Mouse (Mus musculus): Measurements from ENCODE around the gene Ppt1. TPM values are rescaled to one million over a fixed set of nuclear protein-coding genes. Genes with fewer than 3 reads are reported as not detected.

The Ppt1 gene
- polyA plus RNA-seq, 1 experiment from 2014 or later: 54.9 TPM

GRCm38 (mm10) chr4:122827651-122828050 lies 8.4 kb upstream of the Ppt1 start:
- ATAC-seq: peak; percentile 39; the same call in 1 of the 2 replicates
- no peak overlapping the region for H3K4me3 ChIP-seq (ENCODE audit: low read depth, low read length)
- no peaks in the 10 kb centered on the region for H3K4me1 ChIP-seq (replicated peaks; ENCODE audit: control insufficient read depth, insufficient read depth, low read length)
- H3K9me3 ChIP-seq (ENCODE audit: control insufficient read depth): no peaks in the 10 kb centered on the region
- TF ChIP-seq CTCF (IDR thresholded peaks at IDR 0.05; ENCODE audit: low read depth): no peak
- no peak overlapping the region for H3K27ac ChIP-seq (ENCODE audit: low read depth, low read length)
- H3K9ac ChIP-seq (ENCODE audit: low read depth, low read length): no peak overlapping the region
- H3K36me3 ChIP-seq (ENCODE audit: control insufficient read depth, insufficient read depth): no peaks in the 10 kb centered on the region
- H3K4me2 ChIP-seq (replicated peaks; ENCODE audit: low read depth): no peak overlapping the region
- H3K27me3 ChIP-seq (replicated peaks; ENCODE audit: control insufficient read depth, insufficient read depth, low read length): no peaks in the 10 kb centered on the region

DNA sequence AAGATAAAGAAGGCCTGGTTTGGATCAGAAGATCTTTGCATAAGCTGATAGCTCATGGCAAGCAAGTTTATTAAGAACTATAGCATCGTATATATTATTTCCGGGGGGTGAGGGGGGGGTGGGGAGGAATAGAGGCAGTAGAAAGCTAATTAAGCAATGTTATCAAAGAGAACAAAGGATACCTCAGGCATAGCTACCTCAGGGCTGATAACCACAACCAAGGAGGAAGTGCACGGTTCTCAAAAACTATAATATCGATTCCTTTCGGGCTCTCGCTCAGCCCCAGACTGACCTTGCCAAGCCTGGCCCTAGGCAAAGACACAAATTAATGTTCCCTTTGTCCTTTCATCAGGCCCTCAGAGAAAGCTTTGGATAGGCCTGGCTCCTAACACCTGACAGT lies 6.7 kb upstream of the Ppt1 start:
- no peaks in the 10 kb centered on the region for H3K4me1 ChIP-seq (replicated peaks; ENCODE audit: control insufficient read depth, insufficient read depth, low read length)
- H3K27me3 ChIP-seq (replicated peaks; ENCODE audit: control insufficient read depth, insufficient read depth, low read length): no peaks in the 10 kb centered on the region
- H3K27ac ChIP-seq (ENCODE audit: low read depth, low read length): no peak overlapping the region
- ATAC-seq: peak; percentile 53
- WGBS: 46% methylated on average over 6 of the region's 6 CpGs
- H3K9me3 ChIP-seq (ENCODE audit: control insufficient read depth): no peaks in the 10 kb centered on the region
- TF ChIP-seq CTCF (IDR thresholded peaks at IDR 0.05; ENCODE audit: low read depth): no peak
- H3K4me2 ChIP-seq (replicated peaks; ENCODE audit: low read depth): no peak overlapping the region
- no peaks in the 10 kb centered on the region for H3K36me3 ChIP-seq (ENCODE audit: control insufficient read depth, insufficient read depth)
- no peak overlapping the region for H3K4me3 ChIP-seq (ENCODE audit: low read depth, low read length)
- no peak overlapping the region for H3K9ac ChIP-seq (ENCODE audit: low read depth, low read length)

DNA sequence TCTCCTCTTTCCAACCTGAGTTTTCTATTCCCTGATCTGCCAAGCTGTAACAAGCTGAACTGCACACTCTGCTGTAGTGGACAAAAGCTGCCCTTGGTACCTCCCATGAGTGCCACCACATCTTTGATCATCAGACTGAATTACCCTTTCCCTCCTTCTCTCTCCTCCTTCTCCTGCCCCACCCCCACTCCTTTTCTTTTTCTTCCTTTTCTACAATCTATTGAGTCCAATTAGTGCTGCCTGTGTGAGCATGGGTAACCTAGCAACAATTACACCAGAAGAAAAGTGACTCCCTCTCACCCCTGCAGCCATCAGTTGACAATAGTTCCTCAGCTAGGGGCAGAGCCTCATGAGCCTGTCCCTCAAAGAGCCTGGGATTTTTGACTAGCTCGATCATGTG lies 4.2 kb upstream of the Ppt1 start:
- no peak for ATAC-seq
- no peaks in the 10 kb centered on the region for H3K9me3 ChIP-seq (ENCODE audit: control insufficient read depth)
- H3K4me3 ChIP-seq (ENCODE audit: low read depth, low read length): no peak overlapping the region
- H3K36me3 ChIP-seq (ENCODE audit: control insufficient read depth, insufficient read depth): no peaks in the 10 kb centered on the region
- no peak for TF ChIP-seq CTCF (IDR thresholded peaks at IDR 0.05; ENCODE audit: low read depth)
- H3K27me3 ChIP-seq (replicated peaks; ENCODE audit: control insufficient read depth, insufficient read depth, low read length): no peaks in the 10 kb centered on the region
- H3K4me1 ChIP-seq (replicated peaks; ENCODE audit: control insufficient read depth, insufficient read depth, low read length): 0 out of 2 replicates have a peak, but pooled peaks cover 6% of the 10 kb centered on the region
- H3K27ac ChIP-seq (ENCODE audit: low read depth, low read length): no peak overlapping the region
- 81% methylated on average over 1 of the region's 1 CpGs for WGBS
- no peak overlapping the region for H3K4me2 ChIP-seq (replicated peaks; ENCODE audit: low read depth)
- no peak overlapping the region for H3K9ac ChIP-seq (ENCODE audit: low read depth, low read length)

- H3K4me3 ChIP-seq (ENCODE audit: low read depth, low read length): peak overlapping the region; percentile 85
- H3K27ac ChIP-seq (ENCODE audit: low read depth, low read length): peak overlapping the region; percentile 61; the same call in 1 of the 2 replicates
- H3K9ac ChIP-seq (ENCODE audit: low read depth, low read length): peak overlapping the region; percentile 70
- peak overlapping the region; percentile 87 for H3K4me2 ChIP-seq (replicated peaks; ENCODE audit: low read depth)
- 0 out of 2 replicates have a peak, but pooled peaks cover 6% of the 10 kb centered on the region for H3K4me1 ChIP-seq (replicated peaks; ENCODE audit: control insufficient read depth, insufficient read depth, low read length)
- no peak for TF ChIP-seq CTCF (IDR thresholded peaks at IDR 0.05; ENCODE audit: low read depth)
- WGBS: under 1% methylated on average over 7 of the region's 7 CpGs
- no peaks in the 10 kb centered on the region for H3K9me3 ChIP-seq (ENCODE audit: control insufficient read depth)
- peak; percentile 25; the same call in 1 of the 2 replicates for ATAC-seq
- no peaks in the 10 kb centered on the region for H3K27me3 ChIP-seq (replicated peaks; ENCODE audit: control insufficient read depth, insufficient read depth, low read length)
- H3K36me3 ChIP-seq (ENCODE audit: control insufficient read depth, insufficient read depth): no peaks in the 10 kb centered on the region
These were observed 347 bp downstream of the Ppt1 start for GRCm38 (mm10) chr4:122836403-122836775.

DNA sequence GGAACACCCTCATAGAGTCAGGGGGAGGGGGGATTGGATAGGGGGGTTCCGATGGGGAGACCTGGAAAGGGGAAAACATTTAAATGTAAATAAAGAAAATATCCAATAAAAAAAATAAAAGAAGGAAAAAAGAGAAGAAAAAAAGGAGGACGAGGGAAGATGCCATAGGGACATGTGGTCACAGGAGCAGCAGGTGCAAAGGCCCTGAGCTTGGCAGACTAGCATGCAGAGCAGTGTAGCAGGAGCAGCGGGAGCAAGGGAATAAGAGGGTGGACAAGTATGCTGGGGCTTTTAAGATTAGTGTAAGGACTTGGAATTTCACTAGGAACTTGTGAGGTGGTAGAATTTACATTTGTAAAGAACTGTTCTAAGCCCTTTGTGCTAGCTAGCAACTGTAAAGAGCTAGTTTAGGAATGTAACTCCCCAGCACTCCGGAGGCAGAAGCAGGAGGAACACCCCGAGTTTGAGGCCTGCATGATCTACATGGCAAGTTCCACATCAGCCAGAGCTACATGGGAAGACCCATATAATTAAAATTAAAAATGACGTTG lies 1.2 kb downstream of the Ppt1 start:
- no peak for ATAC-seq
- WGBS: 78% methylated on average over 6 of the region's 6 CpGs
- H3K4me2 ChIP-seq (replicated peaks; ENCODE audit: low read depth): peak overlapping the region; percentile 87; the same call in 1 of the 2 replicates
- no peaks in the 10 kb centered on the region for H3K36me3 ChIP-seq (ENCODE audit: control insufficient read depth, insufficient read depth)
- 0 out of 2 replicates have a peak, but pooled peaks cover 6% of the 10 kb centered on the region for H3K4me1 ChIP-seq (replicated peaks; ENCODE audit: control insufficient read depth, insufficient read depth, low read length)
- no peaks in the 10 kb centered on the region for H3K9me3 ChIP-seq (ENCODE audit: control insufficient read depth)
- no peak overlapping the region for H3K9ac ChIP-seq (ENCODE audit: low read depth, low read length)
- no peak overlapping the region; the same call in 1 of the 2 replicates for H3K4me3 ChIP-seq (ENCODE audit: low read depth, low read length)
- H3K27ac ChIP-seq (ENCODE audit: low read depth, low read length): no peak overlapping the region
- no peak for TF ChIP-seq CTCF (IDR thresholded peaks at IDR 0.05; ENCODE audit: low read depth)
- no peaks in the 10 kb centered on the region for H3K27me3 ChIP-seq (replicated peaks; ENCODE audit: control insufficient read depth, insufficient read depth, low read length)

- Histone ChIP-seq H3K4me1 (replicated peaks; ENCODE audit: control insufficient read depth, insufficient read depth, low read length) (0 out of 2 replicates have a peak, but pooled peaks cover 6% of the 10 kb centered on the region), H3K27me3 (replicated peaks; ENCODE audit: control insufficient read depth, insufficient read depth, low read length) (no peaks in the 10 kb centered on the region), H3K36me3 (ENCODE audit: control insufficient read depth, insufficient read depth) (no peaks in the 10 kb centered on the region), H3K4me2 (replicated peaks; ENCODE audit: low read depth) (no peak overlapping the region), H3K9me3 (ENCODE audit: control insufficient read depth) (no peaks in the 10 kb centered on the region), H3K9ac (ENCODE audit: low read depth, low read length) (no peak overlapping the region), H3K4me3 (ENCODE audit: low read depth, low read length) (no peak overlapping the region), H3K27ac (ENCODE audit: low read depth, low read length) (no peak overlapping the region)
- no peak for TF ChIP-seq CTCF (IDR thresholded peaks at IDR 0.05; ENCODE audit: low read depth)
- no peak for ATAC-seq
- WGBS: 86% methylated on average over 2 of the region's 2 CpGs
These were observed 2.0 kb downstream of the Ppt1 start for GRCm38 (mm10) chr4:122837994-122838393.
